Comparison of ENCODE assay signal across 8 mouse cellular contexts in the genomic region with DNA sequence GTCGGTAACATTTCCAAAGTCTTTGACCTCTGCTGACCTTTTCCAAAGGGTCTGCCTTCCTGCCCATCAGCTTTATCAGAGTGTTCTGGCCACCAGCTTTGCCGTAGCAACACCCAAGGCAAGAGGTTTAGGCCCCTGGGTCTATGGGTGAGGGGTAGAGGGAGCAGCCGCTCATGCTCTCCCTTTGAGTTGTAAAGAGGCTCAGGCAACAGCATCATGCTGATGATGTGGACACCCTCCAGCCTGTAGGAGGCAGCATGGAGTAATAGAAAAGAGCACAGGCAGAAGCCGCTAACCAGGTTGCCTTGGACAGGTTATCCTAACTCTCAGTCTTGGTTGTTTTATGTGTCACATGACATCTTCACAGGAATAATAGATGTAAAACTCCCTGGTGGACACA.
A peak's percentile ranks its signal among the peaks of the same experiment; 100 is the strongest.
DNase-seq lines count a peak whose midpoint lies in the region; ATAC-seq and TF ChIP-seq lines count a peak whose summit lies in the region.

No protein-coding gene starts in this region.

- no peak overlapping the region for H3K4me3 ChIP-seq in forebrain, embryonic 11.5 days (ENCODE audit: low read depth, low read length)
- no peak overlapping the region for H3K4me3 ChIP-seq in forebrain, embryonic 10.5 days
- H3K4me3 ChIP-seq in liver, embryonic 14.5 days (ENCODE audit: insufficient read depth in 1 of 2, low read depth in 2 of 2, low read length in 2 of 2): no peak overlapping the region

- no peaks in the 10 kb centered on the region for H3K9me3 ChIP-seq in forebrain, embryonic 11.5 days (ENCODE audit: control insufficient read depth, low read length)
- H3K9me3 ChIP-seq in forebrain, embryonic 10.5 days: no peaks in the 10 kb centered on the region
- H3K9me3 ChIP-seq in liver, embryonic 14.5 days (ENCODE audit: control insufficient read depth, low read length): no peaks in the 10 kb centered on the region

- 22% methylated on average over 4 of the region's 4 CpGs for WGBS in forebrain, embryonic 11.5 days
- 32% methylated on average over 4 of the region's 4 CpGs for WGBS in forebrain, embryonic 10.5 days
- 71% methylated on average over 4 of the region's 4 CpGs for WGBS in liver, embryonic 14.5 days (ENCODE audit: insufficient replicate concordance)

- no peak overlapping the region for H3K9ac ChIP-seq in forebrain, embryonic 11.5 days (ENCODE audit: low read length)
- no peak overlapping the region for H3K9ac ChIP-seq in liver, embryonic 14.5 days (replicated peaks)

- peak; percentile 59 for DNase-seq in forebrain, embryonic 11.5 days (ENCODE audit: low spot score)
- DNase-seq in forebrain, embryonic 10.5 days (ENCODE audit: extremely low spot score, low spot score): no peak
- peak; percentile 21 for DNase-seq in ovary, postnatal 36 days (ENCODE audit: low spot score)
- DNase-seq in ovary, postnatal 10 days (ENCODE audit: low spot score): no peak
- DNase-seq in embryo, embryonic 10 days (ENCODE audit: low spot score): peak; percentile 79
- peak in 1 of 3 experiments; percentile 6 for DNase-seq in liver, embryonic 14.5 days (ENCODE audit: low read depth in 3 of 3, low spot score in 3 of 3)
- peak; percentile 36 to 61 for DNase-seq in thymus, postnatal 10 days (ENCODE audit: low spot score in 2 of 2)
- no peak for DNase-seq in layer of hippocampus, adult 9-11 months

- no peaks in the 10 kb centered on the region for H3K27me3 ChIP-seq in forebrain, embryonic 11.5 days (ENCODE audit: control insufficient read depth, insufficient read depth, low read length)
- no peaks in the 10 kb centered on the region for H3K27me3 ChIP-seq in forebrain, embryonic 10.5 days (ENCODE audit: poor library complexity, severe bottlenecking)
- no peaks in the 10 kb centered on the region for H3K27me3 ChIP-seq in liver, embryonic 14.5 days (ENCODE audit: control insufficient read depth, insufficient read depth, low read length)

- 0 out of 2 replicates have a peak, but pooled peaks cover 5% of the 10 kb centered on the region for H3K4me1 ChIP-seq in forebrain, embryonic 11.5 days (replicated peaks; ENCODE audit: control insufficient read depth, insufficient read depth, low read length)
- H3K4me1 ChIP-seq in forebrain, embryonic 10.5 days: peaks cover 32% of the 10 kb centered on the region
- H3K4me1 ChIP-seq in liver, embryonic 14.5 days (replicated peaks; ENCODE audit: control insufficient read depth in 2 of 2, insufficient read depth in 2 of 2, low read length in 1 of 2): no peaks in the 10 kb centered on the region

- no peak for ATAC-seq in forebrain, embryonic 11.5 days (replicated peaks; ENCODE audit: low FRiP score)
- ATAC-seq in liver, embryonic 14.5 days (ENCODE audit: insufficient read depth): no peak

- no peak overlapping the region for H3K27ac ChIP-seq in forebrain, embryonic 11.5 days (ENCODE audit: low read depth, low read length)
- H3K27ac ChIP-seq in forebrain, embryonic 10.5 days: no peak overlapping the region
- no peak overlapping the region for H3K27ac ChIP-seq in liver, embryonic 14.5 days

- TF ChIP-seq CTCF in liver, embryonic 14.5 days (IDR thresholded peaks at IDR 0.05; ENCODE audit: low read depth): peak; percentile 64

- H3K4me2 ChIP-seq in forebrain, embryonic 11.5 days (ENCODE audit: low read depth, low read length, severe bottlenecking): no peak overlapping the region
- no peak overlapping the region for H3K4me2 ChIP-seq in liver, embryonic 14.5 days (ENCODE audit: low read depth)

- TF ChIP-seq EP300 in liver, embryonic 14.5 days (IDR thresholded peaks at IDR 0.05; ENCODE audit: low read depth): no peak

- H3K36me3 ChIP-seq in forebrain, embryonic 11.5 days (ENCODE audit: control insufficient read depth, insufficient read depth, low read length): no peaks in the 10 kb centered on the region
- H3K36me3 ChIP-seq in forebrain, embryonic 10.5 days (replicated peaks): peaks cover 19% of the 10 kb centered on the region
- no peaks in the 10 kb centered on the region for H3K36me3 ChIP-seq in liver, embryonic 14.5 days (replicated peaks; ENCODE audit: control insufficient read depth, insufficient read depth, low read depth)

Comparison
In these comparisons a context has a peak if more than half of its experiments do, and no peak if none do; other contexts are left out.
1. DNase-seq: peak in forebrain, embryonic 11.5 days (single experiment), ovary, postnatal 36 days (single experiment), embryo, embryonic 10 days (single experiment) and thymus, postnatal 10 days (2 of 2); none in forebrain, embryonic 10.5 days (single experiment), ovary, postnatal 10 days (single experiment) and layer of hippocampus, adult 9-11 months (single experiment).